Mouse (Mus musculus): ENCODE measurements around the gene Topbp1.

Gene Topbp1

GRCm38 (mm10) chr9:103304927-103305326 is at the start of gene Topbp1, which contains the start of gene 1300017J02Rik:
Gene Topbp1, plus strand, starts transcription at chr9:103305215.
Gene 1300017J02Rik, minus strand, starts transcription at chr9:103305082.
- DNase-seq: peak; percentile 84 to 91

DNA sequence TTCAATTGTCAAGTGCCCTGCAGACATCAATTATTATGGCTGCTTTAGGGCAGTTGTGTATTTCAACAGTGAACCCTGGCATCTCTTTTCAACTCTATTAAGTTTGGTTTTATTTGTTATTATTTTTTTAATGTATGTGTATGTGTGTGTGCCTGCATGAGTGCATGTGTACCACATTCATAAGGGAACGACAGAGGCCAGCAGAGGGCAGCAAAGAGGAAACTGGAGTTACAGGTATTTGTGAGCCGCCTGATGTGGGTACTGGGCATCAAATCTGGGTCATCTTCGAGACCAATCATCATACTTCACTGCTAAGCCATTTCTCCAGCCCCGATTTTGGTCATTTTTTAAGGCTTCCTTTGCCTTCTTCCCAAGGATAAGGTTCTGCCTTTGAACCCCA is 39.2 kb upstream of the Topbp1 start:
- no peak for DNase-seq

GRCm38 (mm10) chr9:103271104-103271503 is 33.9 kb upstream of the Topbp1 start:
- no peak for DNase-seq

GRCm38 (mm10) chr9:103274819-103275218 is 30.2 kb upstream of the Topbp1 start:
- no peak for DNase-seq

DNA sequence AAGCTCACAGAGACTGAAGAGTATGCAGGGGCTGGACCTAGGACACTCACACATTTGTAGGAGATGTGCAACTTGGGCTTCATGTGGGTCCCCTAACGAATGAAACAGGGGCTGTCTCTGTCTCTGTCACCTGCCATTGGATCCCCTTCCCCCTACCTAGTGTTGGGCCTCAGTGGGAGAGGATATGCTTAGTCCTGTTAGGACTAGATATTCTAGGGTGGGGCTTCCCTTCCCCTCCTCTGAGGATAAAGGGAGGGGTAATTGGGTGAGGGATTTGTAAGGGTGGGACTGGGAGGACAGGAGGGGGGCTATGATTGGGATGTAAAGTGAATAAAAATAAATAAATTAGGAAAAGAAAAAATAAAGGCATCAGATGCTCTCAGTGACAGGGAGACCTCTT is 29.3 kb upstream of the Topbp1 start:
- DNase-seq: no peak

DNA sequence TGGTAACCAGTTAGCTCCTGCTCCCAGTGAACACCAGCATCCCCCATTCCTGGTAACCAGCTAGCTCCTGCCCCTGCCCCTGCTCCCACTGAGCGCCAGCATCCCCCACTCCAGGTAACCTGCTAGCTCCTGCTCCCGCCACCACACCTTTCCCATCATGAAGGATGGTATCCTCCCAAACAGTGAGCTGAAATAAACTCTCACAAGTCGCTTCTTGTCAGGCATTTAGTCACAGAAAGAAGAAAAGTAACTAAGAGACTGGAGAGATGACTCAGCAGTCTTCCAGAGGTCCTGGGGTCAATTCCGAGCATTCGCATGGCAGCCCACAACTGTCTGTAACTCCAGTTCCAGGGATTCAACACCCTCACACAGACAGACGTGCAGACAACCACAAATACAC is 28.1 kb upstream of the Topbp1 start:
- no peak for DNase-seq

- DNase-seq: no peak
These were observed 18.6 kb upstream of the Topbp1 start for GRCm38 (mm10) chr9:103286396-103286795.

GRCm38 (mm10) chr9:103286901-103287422 is 18.1 kb upstream of the Topbp1 start:
- no peak for DNase-seq

DNA sequence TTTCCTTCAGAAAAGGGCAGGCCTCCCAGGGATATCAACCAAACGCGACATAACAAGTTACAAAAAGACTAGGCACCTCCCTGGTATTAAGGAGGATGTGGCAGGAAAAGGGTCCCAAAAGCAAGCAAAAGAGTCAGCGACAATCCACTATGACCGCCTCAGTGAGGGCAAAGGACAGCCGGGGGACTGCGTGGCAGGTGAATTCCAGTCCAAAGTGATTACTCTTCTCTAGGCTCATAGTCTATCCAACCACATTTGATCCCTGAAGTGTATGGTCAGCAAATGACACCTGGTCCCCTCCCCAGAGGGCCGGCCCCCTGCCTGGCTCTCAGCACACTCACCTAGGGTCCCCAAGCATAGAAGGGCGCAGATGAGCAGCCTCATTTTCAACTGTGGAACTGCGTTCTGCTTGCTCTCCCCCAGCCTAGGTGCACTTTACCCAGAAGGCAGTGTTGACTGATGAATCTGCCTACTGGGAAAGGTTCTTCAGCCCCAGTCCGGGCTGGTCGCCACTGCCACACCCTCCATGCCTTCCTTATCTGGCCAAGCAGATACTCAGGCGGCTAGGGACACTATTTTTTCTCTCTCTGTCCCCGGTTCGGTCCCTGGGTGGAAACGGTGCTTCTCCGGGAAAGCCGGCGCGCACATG is 17.1 kb upstream of the Topbp1 start:
- DNase-seq: no peak

DNA sequence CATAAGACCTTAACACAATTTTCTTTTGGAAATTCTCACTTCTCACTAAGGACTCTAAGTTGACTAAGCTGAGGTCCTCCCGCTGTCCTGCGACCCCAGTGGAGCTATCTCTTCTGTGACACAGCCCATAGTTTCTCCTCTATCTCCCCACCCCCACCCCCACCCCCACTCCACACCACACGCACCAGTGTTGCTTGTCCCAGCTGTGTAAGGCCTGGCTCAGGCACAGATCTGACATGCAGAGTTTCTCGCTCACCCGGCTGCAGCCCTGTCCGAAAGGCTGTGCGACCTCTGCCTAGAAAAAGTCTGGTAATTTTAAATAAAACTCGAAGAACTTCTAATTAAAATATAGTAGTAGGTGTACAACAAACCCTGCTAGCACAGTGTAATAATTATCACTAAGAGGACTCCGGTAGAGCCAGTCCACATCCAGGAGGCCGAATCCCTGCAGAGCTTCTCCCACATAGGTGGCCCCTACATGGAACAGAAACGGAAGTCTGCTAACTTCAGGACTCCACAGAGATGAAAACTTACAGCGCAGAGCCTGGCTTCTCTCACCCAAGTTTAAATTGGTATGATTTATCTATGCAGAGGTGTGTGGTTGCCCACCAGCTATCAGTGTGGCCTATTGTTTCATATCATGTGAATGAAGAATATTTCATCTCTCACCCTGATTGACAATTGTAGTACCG is 16.4 kb upstream of the Topbp1 start:
- DNase-seq: no peak

GRCm38 (mm10) chr9:103294507-103294906 is 10.5 kb upstream of the Topbp1 start:
- no peak for DNase-seq

GRCm38 (mm10) chr9:103301086-103301485 is 3.9 kb upstream of the Topbp1 start:
- no peak for DNase-seq

- DNase-seq: no peak
These were observed 2.8 kb upstream of the Topbp1 start for GRCm38 (mm10) chr9:103302239-103302638.

DNA sequence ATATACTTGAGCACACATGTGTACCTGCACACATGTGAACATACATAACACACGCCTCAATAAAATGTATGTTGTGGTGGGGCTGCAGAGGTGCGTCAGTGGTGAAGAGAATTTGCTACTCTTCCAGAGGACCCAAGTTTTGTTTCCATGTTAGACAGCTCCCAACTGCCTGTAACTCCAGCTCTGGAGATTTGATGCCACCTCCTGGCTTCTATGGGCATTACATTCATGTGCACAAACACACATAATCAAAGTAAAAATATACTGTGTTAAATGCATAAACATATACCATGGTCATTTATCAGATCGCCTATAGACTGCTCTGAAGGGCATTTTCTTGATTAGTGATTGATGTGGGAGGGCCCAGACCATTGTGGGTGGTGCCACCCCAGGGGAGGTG is 2.3 kb upstream of the Topbp1 start:
- DNase-seq: peak in 1 of 2 experiments; percentile 42

DNA sequence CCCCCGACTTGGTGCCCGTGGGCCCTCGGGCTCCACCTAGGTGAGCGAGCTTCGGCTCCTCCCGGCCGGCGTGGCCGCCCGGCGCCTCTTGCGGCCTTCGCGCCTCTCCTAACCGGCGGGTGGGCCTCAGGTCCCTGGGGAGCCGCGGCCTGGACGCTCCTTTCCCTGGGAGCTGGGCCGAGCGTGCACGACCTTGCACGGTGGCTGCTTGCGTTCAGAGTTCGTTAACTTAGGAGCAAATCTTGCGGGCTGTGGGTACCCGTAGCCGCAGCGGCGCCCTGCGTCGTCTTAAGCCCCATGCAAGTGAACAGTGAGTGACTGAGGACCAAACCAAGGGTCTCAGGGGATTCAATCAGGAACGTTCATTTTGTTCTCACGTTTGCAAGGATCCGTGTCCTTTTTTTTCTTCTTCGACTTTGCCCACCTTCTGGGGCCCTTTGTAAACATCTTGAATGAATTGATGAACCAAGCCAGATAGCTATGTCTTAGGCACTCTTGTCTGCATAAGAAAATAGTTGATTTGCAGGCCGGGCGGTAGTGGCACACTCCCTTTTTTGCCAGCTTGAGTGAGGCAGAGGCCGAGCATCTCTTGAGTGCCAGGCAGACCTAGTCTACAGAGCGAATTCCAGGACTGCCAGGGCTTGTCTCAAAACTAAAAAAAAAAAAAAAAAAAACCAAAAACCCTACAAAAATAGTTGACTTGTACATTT is 472 bp downstream of the Topbp1 start:
- no peak for DNase-seq

DNA sequence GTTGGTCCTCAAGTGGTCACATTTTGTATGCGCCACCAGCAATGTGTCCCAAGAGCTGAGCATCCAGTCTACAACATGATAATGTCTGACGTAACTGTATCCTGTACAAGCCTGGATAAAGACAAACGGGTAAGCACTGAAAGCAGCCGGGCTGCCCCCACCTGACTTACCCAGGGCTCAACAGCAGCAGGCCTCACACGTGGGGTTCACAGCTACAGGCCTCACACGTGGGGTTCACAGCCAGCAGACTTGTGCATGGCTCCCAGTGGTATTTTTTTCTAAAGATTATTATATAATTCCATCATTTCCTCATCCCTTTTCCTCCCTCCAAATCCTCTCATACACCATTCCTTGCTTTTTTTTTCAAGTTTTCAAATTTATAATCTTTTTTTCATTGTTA is 4.8 kb downstream of the Topbp1 start:
- DNase-seq: no peak

DNA sequence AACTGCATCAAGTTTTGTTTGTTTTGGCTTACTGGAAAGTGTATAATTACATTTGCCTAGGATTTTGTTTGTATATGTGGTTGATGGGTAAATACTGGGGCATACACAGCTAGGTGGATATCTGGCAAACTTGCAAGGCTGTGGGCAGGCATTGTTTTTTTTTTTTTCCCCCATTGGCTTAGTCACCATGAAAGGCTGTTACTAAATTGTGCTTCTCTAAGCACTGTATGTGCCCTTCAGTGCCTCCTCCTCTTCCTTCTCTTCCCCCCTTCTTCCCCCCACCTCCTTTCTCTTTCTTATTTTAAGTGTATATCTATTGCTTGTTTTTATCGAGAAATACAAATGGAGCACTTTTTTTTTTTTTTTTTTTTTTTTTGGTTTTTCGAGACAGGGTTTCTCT is 19.7 kb downstream of the Topbp1 start:
- no peak for DNase-seq

DNA sequence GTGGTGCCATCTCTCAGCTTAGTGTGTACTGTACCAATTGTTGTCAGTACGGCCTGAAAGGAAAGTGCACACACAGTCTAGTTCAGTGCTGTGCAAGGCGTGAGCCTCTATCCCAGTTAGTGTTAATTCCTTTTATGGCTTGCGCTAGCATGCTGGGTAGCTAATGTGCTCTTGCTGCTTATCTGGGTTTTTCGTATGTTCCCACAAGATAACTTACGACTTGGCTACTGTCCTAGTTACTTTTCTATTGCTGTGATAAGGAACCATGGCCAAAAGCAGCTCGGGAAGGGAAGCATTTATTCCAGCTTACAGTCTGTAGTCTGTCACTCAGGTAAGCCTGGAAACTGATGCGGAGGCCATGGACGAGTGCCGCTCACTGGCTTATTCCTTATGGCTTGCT is 21.4 kb downstream of the Topbp1 start:
- no peak for DNase-seq

- DNase-seq: no peak
These were observed 27.6 kb downstream of the Topbp1 start for GRCm38 (mm10) chr9:103332663-103333062.

- DNase-seq: no peak
These were observed 31.9 kb downstream of the Topbp1 start for GRCm38 (mm10) chr9:103336912-103337311.

- DNase-seq: no peak
These were observed 42.0 kb downstream of the Topbp1 start for GRCm38 (mm10) chr9:103347045-103347444.

DNA sequence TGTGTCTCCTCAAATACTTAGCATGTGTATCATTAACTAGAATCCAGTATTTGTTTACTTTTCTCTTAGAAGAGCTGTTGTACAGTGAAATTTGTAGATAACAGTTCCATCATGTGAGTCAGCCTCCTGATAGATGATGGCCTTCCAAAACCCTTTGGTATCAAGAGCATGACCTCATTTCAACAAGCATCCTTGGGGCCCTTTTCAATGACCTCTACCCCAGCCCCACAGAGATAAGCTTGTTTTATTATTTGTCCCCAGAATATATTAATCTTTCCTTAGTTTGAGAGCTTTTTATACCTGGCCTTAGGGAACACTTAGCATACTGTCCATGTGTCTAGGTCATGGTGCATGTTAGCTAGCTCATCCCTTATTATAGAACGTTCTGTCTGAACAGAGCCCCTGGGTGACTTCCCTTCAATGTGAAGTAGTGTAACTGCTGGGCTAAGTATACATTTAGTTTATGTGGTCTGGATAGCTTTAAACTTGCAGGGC is 43.0 kb downstream of the Topbp1 start:
- DNase-seq: no peak

GRCm38 (mm10) chr9:103348791-103349190 is 43.8 kb downstream of the Topbp1 start:
- no peak for DNase-seq

All from spleen, adult 18-20 months (tissue).